Mouse (Mus musculus) testis, adult 2 months (tissue): Measurements from ENCODE around the gene Capns1.

ENCODE experiments used
- CTCF ChIP-seq: fragments of 200-500 bp; IDR thresholded peaks from 2 replicates; pipeline ENCODE4 v1.5.1; 2012; ENCODE audit warnings: low read depth, mild to moderate bottlenecking, inconsistent platforms, low read length, moderate library complexity; ENCODE audit not compliant: control insufficient read depth, insufficient read depth, insufficient replicate concordance
- POLR2A ChIP-seq: fragments of 200-500 bp; IDR thresholded peaks from 2 replicates; pipeline ENCODE4 v1.6.1; 2012; ENCODE audit warnings: low read depth, mild to moderate bottlenecking, inconsistent platforms, low read length, moderate library complexity; ENCODE audit not compliant: control insufficient read depth

DNA sequence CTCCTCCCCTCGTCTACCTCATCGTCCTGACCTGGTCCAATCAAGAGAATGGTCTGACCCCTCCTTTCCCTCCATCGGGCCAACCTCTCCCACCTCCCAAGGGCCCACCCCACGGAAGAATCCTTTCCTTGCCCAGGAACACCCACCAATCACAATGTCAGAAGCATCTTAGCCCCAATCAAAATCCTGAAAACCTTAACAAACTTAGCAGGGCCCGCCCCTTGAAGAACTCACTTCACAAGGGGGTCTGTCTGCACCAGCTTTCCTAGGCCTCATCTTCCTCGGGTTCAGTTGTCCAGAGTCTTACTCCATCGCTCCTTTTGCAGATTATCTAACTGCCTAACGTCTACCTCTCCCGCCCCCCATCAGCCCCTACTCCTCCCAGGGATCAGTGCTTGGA lies 5.6 kb downstream of the Capns1 start:
- TF ChIP-seq CTCF (no peak), POLR2A (peak; percentile 36; the same call in 1 of the 2 replicates)
